Mouse (Mus musculus) liver, embryonic 14.5 days (tissue): ENCODE data around the gene Cntn5.

Experiments
- CTCF ChIP-seq: IDR thresholded peaks from 2 replicates; pipeline ENCODE4 v1.5.1; 2016; ENCODE audit warnings: antibody characterized with exemption, low read depth, control low read depth
- EP300 ChIP-seq: IDR thresholded peaks from 2 replicates; pipeline ENCODE4 v1.6.1; 2016; ENCODE audit warnings: antibody characterized with exemption, low read depth

DNA sequence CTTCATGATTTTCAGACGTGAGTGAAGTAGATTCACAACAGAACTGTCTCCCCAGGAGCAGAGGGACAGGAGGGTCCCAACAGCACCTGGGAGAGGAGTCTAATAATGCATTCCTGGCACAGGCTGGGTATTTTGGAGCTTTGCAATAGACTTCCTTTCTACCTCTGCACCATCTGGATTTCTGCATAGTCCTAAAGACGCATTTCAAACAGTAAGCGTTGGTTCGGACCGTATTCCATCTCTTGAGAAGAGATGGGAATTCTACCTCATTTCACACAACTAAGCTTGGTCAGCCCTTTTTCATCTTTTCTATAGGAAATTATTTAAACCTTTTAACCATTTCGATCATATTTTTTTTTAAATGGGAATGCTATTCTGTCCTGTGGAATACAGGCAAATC lies 635.7 kb downstream of the Cntn5 start:
- TF ChIP-seq EP300 (no peak), CTCF (no peak)
